23 mouse cellular contexts compared by ENCODE assay signal in genomic region chrX:7779294-7779693, GRCm38 (mm10). TPM values are rescaled to one million over a fixed set of nuclear protein-coding genes. Genes with fewer than 3 reads are reported as not detected.
DNase-seq lines count a peak whose midpoint lies in the region; ATAC-seq and TF ChIP-seq lines count a peak whose summit lies in the region.
"Had no signal": no experiment of that assay in that cellular context is flagged by ENCODE, and none has a peak within 500 bp of the region (broad histone marks: within the 10 kb centered on the region; RNA-seq: fewer than 3 reads in every experiment).

No protein-coding gene starts in this region.

- no peak for DNase-seq in G1E (ENCODE audit: low spot score)
- DNase-seq in adrenal gland, postnatal 36 days, result no peak
- DNase-seq in gastrocnemius, adult 2 months, result no peak
- DNase-seq in retina, postnatal 1 day, result no peak
- DNase-seq: adrenal gland, postnatal 25 days; cerebellum, adult 11 months; cerebellum, adult 9-11 months; kidney, postnatal 25 days; lung, adult 2 months; lung, postnatal 14 days; midbrain, embryonic 14.5 days; right cerebral cortex, postnatal 25 days; thymus, adult 18-20 months had no signal

- no peak for TF ChIP-seq CTCF in G1E (IDR thresholded peaks at IDR 0.05; ENCODE audit: low read depth, low read length)
- no peak for TF ChIP-seq CTCF in gastrocnemius, adult 2 months (IDR thresholded peaks at IDR 0.05)

- peaks cover 14% of the 10 kb centered on the region for H3K36me3 ChIP-seq in G1E (replicated peaks)
- peaks cover 1% of the 10 kb centered on the region; the same call in 1 of the 2 replicates for H3K36me3 ChIP-seq in liver, embryonic 12.5 days
- H3K36me3 ChIP-seq: heart, embryonic 15.5 days; intestine, embryonic 15.5 days had no signal

- H3K4me3 ChIP-seq in G1E (ENCODE audit: low read depth, low read length), result peak overlapping the region; percentile 54; the same call in 1 of the 2 replicates
- H3K4me3 ChIP-seq in liver, embryonic 12.5 days, result peak overlapping the region; percentile 29
- no peak overlapping the region for H3K4me3 ChIP-seq in gastrocnemius, adult 2 months
- H3K4me3 ChIP-seq: forebrain, embryonic 13.5 days; heart, embryonic 15.5 days; intestine, embryonic 15.5 days; layer of hippocampus, adult 2 months; limb, embryonic 12.5 days had no signal

- no peak; the same call in 1 of the 2 replicates for ATAC-seq in G1E (ENCODE audit: extremely low read depth, insufficient number of reproducible peaks, low FRiP score, poor library complexity, severe bottlenecking)
- 0 out of 2 replicates have a peak, but pooled peaks have one; percentile 6 for ATAC-seq in common myeloid progenitor, adult 5-6 weeks (replicated peaks; ENCODE audit: low read depth, poor library complexity, severe bottlenecking)
- ATAC-seq in liver, embryonic 12.5 days, result peak; percentile 77
- ATAC-seq in megakaryocyte progenitor cell, adult 5-6 weeks (replicated peaks; ENCODE audit: poor library complexity), result peak; percentile 24; the same call in 1 of the 2 replicates
- ATAC-seq: forebrain, embryonic 13.5 days; hindbrain, embryonic 16.5 days had no signal

- H3K4me1 ChIP-seq in G1E (ENCODE audit: insufficient read depth, low read depth, low read length), result peaks cover 51% of the 10 kb centered on the region
- peaks cover 43% of the 10 kb centered on the region for H3K4me1 ChIP-seq in liver, embryonic 12.5 days
- H3K4me1 ChIP-seq: forebrain, embryonic 13.5 days; heart, embryonic 15.5 days; intestine, embryonic 15.5 days; limb, embryonic 12.5 days had no signal

- intact Hi-C loops in gastrocnemius, adult 2 months (cut with DNase I), result loop anchor here (10.0 kb wide), 1 partner anchor 354 kb away; no protein-coding TSS in a partner anchor

- peak overlapping the region; percentile 53 for H3K9ac ChIP-seq in liver, embryonic 12.5 days
- H3K9ac ChIP-seq: forebrain, embryonic 13.5 days; heart, embryonic 15.5 days; intestine, embryonic 15.5 days; limb, embryonic 12.5 days had no signal

- no peaks in the 10 kb centered on the region for H3K27me3 ChIP-seq in G1E (ENCODE audit: insufficient read depth, low read length)
- H3K27me3 ChIP-seq in liver, embryonic 12.5 days (replicated peaks), result no peaks in the 10 kb centered on the region
- H3K27me3 ChIP-seq: forebrain, embryonic 13.5 days; heart, embryonic 15.5 days; intestine, embryonic 15.5 days; limb, embryonic 12.5 days; megakaryocyte, embryonic 14.5 days had no signal

- no peaks in the 10 kb centered on the region for H3K9me3 ChIP-seq in G1E (replicated peaks)
- no peaks in the 10 kb centered on the region for H3K9me3 ChIP-seq in liver, embryonic 12.5 days (replicated peaks)
- H3K9me3 ChIP-seq: forebrain, embryonic 13.5 days; heart, embryonic 15.5 days; intestine, embryonic 15.5 days; limb, embryonic 12.5 days; megakaryocyte, embryonic 14.5 days had no signal

- H3K4me2 ChIP-seq in liver, embryonic 12.5 days, result peak overlapping the region; percentile 57
- H3K4me2 ChIP-seq: forebrain, embryonic 13.5 days; heart, embryonic 15.5 days; intestine, embryonic 15.5 days; limb, embryonic 12.5 days had no signal

- H3K27ac ChIP-seq in liver, embryonic 12.5 days, result peak overlapping the region; percentile 95
- H3K27ac ChIP-seq in gastrocnemius, adult 2 months, result no peak overlapping the region
- H3K27ac ChIP-seq: forebrain, embryonic 13.5 days; heart, embryonic 15.5 days; intestine, embryonic 15.5 days; layer of hippocampus, adult 2 months; limb, embryonic 12.5 days had no signal

- 5% methylated on average over 3 of the region's 3 CpGs for WGBS in liver, embryonic 12.5 days (ENCODE audit: insufficient replicate concordance)

RNA-seq across cellular contexts. Expression of gene Gripap1, which starts 10.3 kb away (rescaled TPM):
- total RNA-seq in G1E (2014; fragmentation: Nextera tagmentation) (77.0 and 116 TPM in 2 replicates), G1E (2017) (45.7 and 53.8 TPM in 2 replicates)
- polyA plus RNA-seq in G1E (2012), result 24.6 and 30.6 TPM in 2 replicates
- total RNA-seq in common myeloid progenitor, adult 5-6 weeks (2017), result 73.1 and 85.8 TPM in 2 replicates
- 36.8 and 39.1 TPM in 2 replicates for polyA plus RNA-seq in liver, embryonic 12.5 days (2016; fragmentation: Nextera tagmentation; extraction: Ambion mirVana)
- 34.4 and 34.9 TPM in 2 replicates for total RNA-seq in megakaryocyte progenitor cell, adult 5-6 weeks (2015)
- total RNA-seq in megakaryocyte progenitor cell, adult 5-6 weeks (2017), result 48.6 and 69.7 TPM in 2 replicates
- total RNA-seq in adrenal gland, postnatal 36 days (2021), result 10 to 100 TPM; 41.0 to 50.8 TPM
- total RNA-seq in gastrocnemius, adult 2 months (2021), result 10 to 100 TPM; 16.7 to 22.8 TPM

RNA-seq across cellular contexts. Expression of gene Tfe3, which starts 16.9 kb away (rescaled TPM):
- total RNA-seq in G1E (2014; fragmentation: Nextera tagmentation) (78.7 and 81.0 TPM in 2 replicates), G1E (2017) (14.1 and 17.0 TPM in 2 replicates)
- 51.8 and 65.1 TPM in 2 replicates for polyA plus RNA-seq in G1E (2012)
- 7.1 and 10.1 TPM in 2 replicates for total RNA-seq in common myeloid progenitor, adult 5-6 weeks (2017)
- 14.1 and 15.1 TPM in 2 replicates for polyA plus RNA-seq in liver, embryonic 12.5 days (2016; fragmentation: Nextera tagmentation; extraction: Ambion mirVana)
- 12.2 and 14.6 TPM in 2 replicates for total RNA-seq in megakaryocyte progenitor cell, adult 5-6 weeks (2015)
- 4.6 and 7.1 TPM in 2 replicates for total RNA-seq in megakaryocyte progenitor cell, adult 5-6 weeks (2017)
- 10 to 100 TPM; 44.5 to 48.7 TPM for total RNA-seq in adrenal gland, postnatal 36 days (2021)
- total RNA-seq in gastrocnemius, adult 2 months (2021), result 10 to 100 TPM; 10.9 to 11.1 TPM

RNA-seq across cellular contexts. Expression of gene Ccdc120, which starts 28.6 kb away (rescaled TPM):
- total RNA-seq in G1E (2014; fragmentation: Nextera tagmentation) (1.4 and 2.3 TPM in 2 replicates), G1E (2017) (0.70 and 0.76 TPM in 2 replicates)
- 10.2 and 12.2 TPM in 2 replicates for polyA plus RNA-seq in G1E (2012)
- total RNA-seq in common myeloid progenitor, adult 5-6 weeks (2017), result 5.2 and 6.8 TPM in 2 replicates
- polyA plus RNA-seq in liver, embryonic 12.5 days (2016; fragmentation: Nextera tagmentation; extraction: Ambion mirVana), result 2.6 and 3.2 TPM in 2 replicates
- 0.88 and 1.2 TPM in 2 replicates for total RNA-seq in megakaryocyte progenitor cell, adult 5-6 weeks (2015)
- 0.33 and 1.1 TPM in 2 replicates for total RNA-seq in megakaryocyte progenitor cell, adult 5-6 weeks (2017)
- total RNA-seq in adrenal gland, postnatal 36 days (2021), result 1 to 10 TPM; 2.2 to 4.0 TPM
- total RNA-seq in gastrocnemius, adult 2 months (2021), result under 1 TPM; 0.28 to 0.75 TPM

RNA-seq across cellular contexts. Expression of gene Kcnd1, which starts 42.8 kb away (rescaled TPM):
- total RNA-seq in G1E (2014; fragmentation: Nextera tagmentation) (1.1 and 4.1 TPM in 2 replicates), G1E (2017) (0.23 and 0.27 TPM in 2 replicates)
- polyA plus RNA-seq in G1E (2012), result 0.28 and 0.41 TPM in 2 replicates
- total RNA-seq in common myeloid progenitor, adult 5-6 weeks (2017), result 0.91 TPM in 1 of 2 replicates, not detected in the other
- polyA plus RNA-seq in liver, embryonic 12.5 days (2016; fragmentation: Nextera tagmentation; extraction: Ambion mirVana), result 0.37 and 0.38 TPM in 2 replicates
- 0.34 and 0.42 TPM in 2 replicates for total RNA-seq in megakaryocyte progenitor cell, adult 5-6 weeks (2015)
- 0.21 and 0.68 TPM in 2 replicates for total RNA-seq in megakaryocyte progenitor cell, adult 5-6 weeks (2017)
- total RNA-seq in adrenal gland, postnatal 36 days (2021), result under 1 TPM; 0.49 to 0.89 TPM
- total RNA-seq in gastrocnemius, adult 2 months (2021), result under 1 TPM; 0.15 to 0.22 TPM

RNA-seq across cellular contexts. Expression of gene Praf2, which starts 51.1 kb away (rescaled TPM):
- total RNA-seq in G1E (2014; fragmentation: Nextera tagmentation), result 22.6 and 34.0 TPM in 2 replicates
- 5.0 and 5.7 TPM in 2 replicates for total RNA-seq in G1E (2017)
- 10.8 and 12.0 TPM in 2 replicates for polyA plus RNA-seq in G1E (2012)
- total RNA-seq in common myeloid progenitor, adult 5-6 weeks (2017), result 6.2 and 10.4 TPM in 2 replicates
- 13.0 and 13.4 TPM in 2 replicates for polyA plus RNA-seq in liver, embryonic 12.5 days (2016; fragmentation: Nextera tagmentation; extraction: Ambion mirVana)
- 11.1 and 15.3 TPM in 2 replicates for total RNA-seq in megakaryocyte progenitor cell, adult 5-6 weeks (2015)
- 3.4 and 4.9 TPM in 2 replicates for total RNA-seq in megakaryocyte progenitor cell, adult 5-6 weeks (2017)
- 10 to 100 TPM; 11.5 to 16.3 TPM for total RNA-seq in adrenal gland, postnatal 36 days (2021)
- total RNA-seq in gastrocnemius, adult 2 months (2021), result 1 to 10 TPM; 3.3 to 6.7 TPM
